Mouse (Mus musculus): Measurements from ENCODE around the gene Scamp4.

The Scamp4 gene

DNA sequence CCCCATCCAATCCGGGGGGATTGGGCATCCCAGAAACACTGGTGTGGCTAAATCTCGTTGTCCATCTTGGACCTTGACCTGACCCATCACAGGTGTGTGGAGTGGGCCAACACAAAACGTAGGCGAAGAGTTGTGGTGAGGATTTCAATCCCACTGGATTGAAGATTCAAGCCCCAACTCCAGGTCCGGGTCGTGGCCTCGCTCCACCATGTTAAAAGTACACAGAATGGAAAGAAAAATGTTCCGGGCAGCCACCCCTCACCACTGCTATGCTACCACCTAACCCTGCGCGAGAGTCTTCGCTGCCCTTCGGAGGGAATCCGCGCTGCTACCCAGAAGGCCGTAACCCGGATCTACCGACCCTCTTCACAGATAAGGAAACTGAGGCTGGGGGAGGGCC lies 26.7 kb upstream of the Scamp4 start:
- Histone ChIP-seq H3K4me3 (replicated peaks; ENCODE audit: low read length) (peak overlapping the region; percentile 93), H3K36me3 (ENCODE audit: insufficient read depth, low read length) (peaks cover 35% of the 10 kb centered on the region), H3K27me3 (ENCODE audit: insufficient read depth, low read length) (no peaks in the 10 kb centered on the region), H3K9me3 (ENCODE audit: low read length) (no peaks in the 10 kb centered on the region), H3K4me1 (replicated peaks; ENCODE audit: low read depth, low read length) (peaks cover 71% of the 10 kb centered on the region)
- no peak for TF ChIP-seq CTCF (conservative IDR thresholded peaks at IDR 0.05; ENCODE audit: low read length)
- TF ChIP-seq POU5F1 (IDR thresholded peaks at IDR 0.05; ENCODE audit: borderline replicate concordance, low read length) = no peak
- no peak for TF ChIP-seq NANOG (IDR thresholded peaks at IDR 0.05; ENCODE audit: borderline replicate concordance, low read length)

DNA sequence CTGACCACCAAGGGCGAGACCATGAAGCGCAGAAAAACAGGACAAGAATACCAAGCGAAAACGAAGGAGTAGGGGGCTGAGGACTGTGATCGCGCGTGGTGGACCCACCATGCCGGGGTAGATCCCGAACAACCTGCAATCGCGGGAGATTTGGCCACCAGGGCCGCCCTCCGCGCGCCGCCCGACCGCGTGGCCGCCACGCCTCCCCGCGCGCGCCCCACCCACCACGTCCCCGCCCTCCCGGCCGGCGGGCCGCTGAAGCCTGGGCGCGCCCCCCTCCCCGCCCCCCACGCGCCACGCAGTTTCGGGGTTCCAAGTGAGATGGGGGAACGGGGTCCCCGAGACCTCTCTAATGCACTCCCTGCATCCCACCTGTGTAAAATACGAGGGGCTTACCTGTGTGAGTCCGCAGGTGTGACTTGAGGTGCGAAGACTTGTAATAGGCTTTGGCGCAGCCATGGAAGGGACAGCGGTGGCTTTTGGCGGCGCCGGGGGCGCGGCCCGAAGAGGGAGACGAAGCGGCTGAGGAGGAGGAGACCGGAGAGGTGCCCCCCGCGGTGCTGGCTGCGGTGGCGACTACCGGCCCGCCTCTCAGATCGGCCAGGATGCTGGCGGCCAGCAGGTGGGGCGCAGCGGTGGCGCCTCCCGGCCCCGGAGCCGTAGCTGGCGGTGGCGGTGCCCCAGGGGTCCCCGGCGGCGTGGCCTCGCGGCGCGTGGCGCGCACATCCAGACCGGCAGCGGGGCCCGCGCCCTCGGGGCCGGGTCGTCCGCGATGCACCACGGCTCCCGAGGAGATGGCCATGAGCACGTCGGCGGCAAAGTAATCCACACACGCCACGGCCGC lies 26.1 kb upstream of the Scamp4 start:
- peaks cover 42% of the 10 kb centered on the region for H3K36me3 ChIP-seq (ENCODE audit: insufficient read depth, low read length)
- no peaks in the 10 kb centered on the region for H3K27me3 ChIP-seq (ENCODE audit: insufficient read depth, low read length)
- TF ChIP-seq CTCF (conservative IDR thresholded peaks at IDR 0.05; ENCODE audit: low read length) (no peak), NANOG (IDR thresholded peaks at IDR 0.05; ENCODE audit: borderline replicate concordance, low read length) (no peak), POU5F1 (IDR thresholded peaks at IDR 0.05; ENCODE audit: borderline replicate concordance, low read length) (no peak)
- H3K4me3 ChIP-seq (replicated peaks; ENCODE audit: low read length) = peak overlapping the region; percentile 93
- H3K4me1 ChIP-seq (replicated peaks; ENCODE audit: low read depth, low read length) = peaks cover 65% of the 10 kb centered on the region
- H3K9me3 ChIP-seq (ENCODE audit: low read length) = no peaks in the 10 kb centered on the region

DNA sequence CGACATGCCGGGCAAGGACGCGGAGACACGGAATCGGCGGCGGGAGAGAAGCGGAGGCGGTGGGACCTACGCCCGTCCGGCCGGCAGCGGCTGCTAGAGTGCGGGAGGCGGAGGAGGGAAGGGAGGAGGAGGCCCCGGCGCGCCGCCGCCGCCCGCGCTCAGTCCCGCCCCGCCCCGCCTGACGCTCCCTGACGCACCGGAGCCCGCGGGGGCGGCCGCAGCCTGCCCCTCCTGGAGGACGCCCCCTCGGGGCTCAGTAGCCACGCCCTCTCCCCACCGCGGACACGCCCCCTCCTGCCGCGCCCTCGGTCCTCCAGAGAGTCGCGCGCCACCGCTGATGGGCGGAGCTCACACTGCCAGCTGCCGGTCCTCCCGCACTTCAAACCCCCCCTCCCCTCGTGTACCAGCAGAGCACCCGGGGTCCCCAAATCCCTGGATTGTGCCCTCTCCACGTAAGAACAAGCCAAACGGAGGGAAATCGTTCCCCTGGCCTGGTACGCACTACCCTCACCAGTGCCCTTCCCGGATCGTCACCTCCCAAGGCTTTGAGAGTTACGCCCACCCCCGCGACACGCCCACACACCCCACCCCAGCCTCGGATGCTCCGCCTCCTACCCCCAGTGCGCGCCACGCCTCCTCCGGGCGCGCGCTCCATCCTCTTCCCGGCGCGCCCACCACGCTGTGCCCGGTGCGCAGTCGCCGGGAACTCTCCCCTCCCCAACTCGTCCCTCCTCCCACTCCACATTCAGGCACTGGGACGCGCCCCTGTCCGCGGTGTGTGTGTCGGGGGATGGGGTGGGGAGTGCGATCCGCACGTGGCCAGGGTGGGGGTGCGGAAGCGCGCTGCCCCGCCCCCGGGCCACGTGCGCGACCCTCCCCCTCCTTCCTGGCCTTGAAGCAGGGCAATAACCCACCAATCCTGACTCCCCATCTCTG lies 25.2 kb upstream of the Scamp4 start, which contains the start of gene Klf16:
TSS of gene Klf16 (minus strand) at position 127 of the 936 bp plus-strand sequence.
- H3K36me3 ChIP-seq (ENCODE audit: insufficient read depth, low read length) = peaks cover 45% of the 10 kb centered on the region
- peak within 1 kb of the TSS; percentile 93 for H3K4me3 ChIP-seq (replicated peaks; ENCODE audit: low read length)
- peaks cover 58% of the 10 kb centered on the region for H3K4me1 ChIP-seq (replicated peaks; ENCODE audit: low read depth, low read length)
- H3K9me3 ChIP-seq (ENCODE audit: low read length) = no peaks in the 10 kb centered on the region
- H3K27me3 ChIP-seq (ENCODE audit: insufficient read depth, low read length) = no peaks in the 10 kb centered on the region
- no peak for TF ChIP-seq NANOG (IDR thresholded peaks at IDR 0.05; ENCODE audit: borderline replicate concordance, low read length)
- no peak for TF ChIP-seq CTCF (conservative IDR thresholded peaks at IDR 0.05; ENCODE audit: low read length)
- TF ChIP-seq POU5F1 (IDR thresholded peaks at IDR 0.05; ENCODE audit: borderline replicate concordance, low read length) = no peak

DNA sequence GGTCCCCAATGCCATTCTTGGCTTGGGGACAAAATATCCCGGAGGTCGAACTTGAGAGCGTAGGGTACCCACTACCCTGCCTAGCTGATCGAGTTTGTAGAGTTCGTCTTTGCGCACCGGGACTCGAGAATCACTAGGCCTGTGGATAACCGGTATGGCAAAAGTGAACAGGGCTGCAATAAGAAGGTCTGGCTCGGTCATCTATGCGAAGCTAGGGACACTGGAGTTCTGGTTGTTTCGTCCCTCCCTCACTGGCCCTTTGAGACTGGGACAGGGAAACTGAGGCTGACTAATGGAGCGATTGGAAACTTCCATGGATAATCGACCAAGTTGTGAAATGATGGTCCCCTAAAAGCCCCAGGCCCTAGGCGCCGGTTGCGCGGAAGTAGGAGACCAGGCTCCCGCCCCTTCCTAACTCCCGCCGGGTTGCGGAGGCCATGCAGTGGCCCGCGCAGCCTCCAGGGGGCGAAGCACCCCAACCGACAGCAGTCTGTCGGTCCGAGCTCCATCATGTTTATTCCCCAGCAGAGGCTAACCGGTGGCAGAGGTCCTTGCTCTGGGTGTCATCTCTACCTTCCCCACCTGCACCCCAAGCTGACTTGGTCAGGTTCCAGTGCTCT lies 24.4 kb upstream of the Scamp4 start:
- no peak for TF ChIP-seq POU5F1 (IDR thresholded peaks at IDR 0.05; ENCODE audit: borderline replicate concordance, low read length)
- TF ChIP-seq CTCF (conservative IDR thresholded peaks at IDR 0.05; ENCODE audit: low read length) = peak; percentile 78
- no peaks in the 10 kb centered on the region for H3K9me3 ChIP-seq (ENCODE audit: low read length)
- peaks cover 48% of the 10 kb centered on the region for H3K36me3 ChIP-seq (ENCODE audit: insufficient read depth, low read length)
- H3K4me1 ChIP-seq (replicated peaks; ENCODE audit: low read depth, low read length) = peaks cover 57% of the 10 kb centered on the region
- H3K4me3 ChIP-seq (replicated peaks; ENCODE audit: low read length) = peak overlapping the region; percentile 93
- H3K27me3 ChIP-seq (ENCODE audit: insufficient read depth, low read length) = no peaks in the 10 kb centered on the region

DNA sequence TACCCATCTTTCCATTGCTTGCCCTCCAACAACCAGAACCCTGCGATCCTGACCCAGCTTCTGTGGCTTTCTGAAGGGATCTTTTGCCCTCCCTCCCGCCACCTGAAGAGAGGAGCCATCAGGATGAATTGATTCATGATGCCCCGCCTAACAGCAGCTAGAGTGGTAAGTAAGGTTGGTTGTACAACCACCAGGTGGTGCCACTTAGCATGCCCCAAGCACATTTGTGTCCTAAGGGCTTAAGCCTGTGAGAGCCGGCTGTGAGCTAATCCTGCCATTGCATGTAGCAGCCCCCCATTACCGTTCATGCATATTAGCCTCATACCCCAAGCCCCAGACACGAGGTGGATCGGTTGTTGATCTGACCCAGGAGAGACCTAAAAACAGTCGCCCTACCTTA lies 23.8 kb upstream of the Scamp4 start:
- Histone ChIP-seq H3K4me3 (replicated peaks; ENCODE audit: low read length) (peak overlapping the region; percentile 93), H3K36me3 (ENCODE audit: insufficient read depth, low read length) (peaks cover 48% of the 10 kb centered on the region), H3K4me1 (replicated peaks; ENCODE audit: low read depth, low read length) (peaks cover 57% of the 10 kb centered on the region), H3K27me3 (ENCODE audit: insufficient read depth, low read length) (no peaks in the 10 kb centered on the region), H3K9me3 (ENCODE audit: low read length) (no peaks in the 10 kb centered on the region)
- TF ChIP-seq POU5F1 (IDR thresholded peaks at IDR 0.05; ENCODE audit: borderline replicate concordance, low read length) (no peak), CTCF (conservative IDR thresholded peaks at IDR 0.05; ENCODE audit: low read length) (peak; percentile 57), NANOG (IDR thresholded peaks at IDR 0.05; ENCODE audit: borderline replicate concordance, low read length) (no peak)

DNA sequence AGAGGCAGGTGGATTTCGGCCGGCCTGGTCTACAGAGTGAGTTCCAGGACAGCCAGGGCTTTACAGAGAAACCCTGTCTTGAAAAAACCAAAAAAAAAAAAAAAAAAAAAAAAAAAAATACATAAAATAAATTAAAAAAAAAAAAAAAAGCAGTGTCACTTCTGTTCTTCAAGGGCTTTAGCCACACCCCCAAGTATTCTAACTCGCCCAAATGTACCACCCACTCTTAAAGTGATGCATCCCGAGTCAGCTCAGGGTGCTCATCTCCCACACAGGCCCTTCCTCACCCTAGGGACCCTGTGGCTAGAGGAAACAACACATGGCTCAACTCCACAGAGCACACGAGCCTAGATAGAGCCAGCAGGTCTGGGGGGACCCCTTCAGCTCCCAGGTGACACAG lies 19.6 kb upstream of the Scamp4 start:
- no peaks in the 10 kb centered on the region for H3K9me3 ChIP-seq (ENCODE audit: low read length)
- TF ChIP-seq POU5F1 (IDR thresholded peaks at IDR 0.05; ENCODE audit: borderline replicate concordance, low read length) (no peak), CTCF (conservative IDR thresholded peaks at IDR 0.05; ENCODE audit: low read length) (no peak), NANOG (IDR thresholded peaks at IDR 0.05; ENCODE audit: borderline replicate concordance, low read length) (no peak)
- peaks cover 71% of the 10 kb centered on the region for H3K4me1 ChIP-seq (replicated peaks; ENCODE audit: low read depth, low read length)
- H3K4me3 ChIP-seq (replicated peaks; ENCODE audit: low read length) = peak overlapping the region; percentile 66
- H3K27me3 ChIP-seq (ENCODE audit: insufficient read depth, low read length) = no peaks in the 10 kb centered on the region
- peaks cover 54% of the 10 kb centered on the region for H3K36me3 ChIP-seq (ENCODE audit: insufficient read depth, low read length)

DNA sequence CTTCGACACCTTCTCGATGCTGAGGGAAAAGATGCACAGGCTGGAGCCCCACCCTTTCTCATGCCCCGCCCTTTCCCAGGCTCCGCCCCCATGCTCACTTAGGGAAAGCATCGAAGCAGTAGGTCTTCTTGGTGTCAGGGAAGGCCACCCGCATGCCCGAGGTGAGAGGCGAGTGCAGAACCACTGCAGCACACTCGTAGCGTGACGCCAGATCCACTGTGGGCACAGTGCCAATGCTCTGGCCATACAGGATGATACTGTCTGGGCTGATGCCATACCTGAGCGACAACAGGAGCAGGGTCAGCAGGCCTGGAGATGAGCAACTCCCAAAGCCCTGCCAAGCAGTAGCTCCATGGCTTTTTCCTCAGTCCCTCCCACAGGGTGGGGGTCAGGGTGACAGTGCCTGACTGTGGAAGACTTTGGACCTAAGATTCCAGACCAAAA lies 18.6 kb upstream of the Scamp4 start:
- Histone ChIP-seq H3K36me3 (ENCODE audit: insufficient read depth, low read length) (peaks cover 54% of the 10 kb centered on the region), H3K4me3 (replicated peaks; ENCODE audit: low read length) (peak overlapping the region; percentile 66), H3K27me3 (ENCODE audit: insufficient read depth, low read length) (no peaks in the 10 kb centered on the region), H3K9me3 (ENCODE audit: low read length) (no peaks in the 10 kb centered on the region), H3K4me1 (replicated peaks; ENCODE audit: low read depth, low read length) (peaks cover 75% of the 10 kb centered on the region)
- TF ChIP-seq NANOG (IDR thresholded peaks at IDR 0.05; ENCODE audit: borderline replicate concordance, low read length) (no peak), POU5F1 (IDR thresholded peaks at IDR 0.05; ENCODE audit: borderline replicate concordance, low read length) (no peak), CTCF (conservative IDR thresholded peaks at IDR 0.05; ENCODE audit: low read length) (no peak)

Data from E14TG2a.4 (cell line).